Mouse (Mus musculus) heart, embryonic 14.5 days (tissue): Measurements from ENCODE around the gene Gm26938. TPM values are rescaled to one million over a fixed set of nuclear protein-coding genes. Genes with fewer than 3 reads are reported as not detected.

Experiments used
- ATAC-seq: fragments of 200-750 bp; cut with Nextera tagmentation; 2 replicates; pipeline ENCODE4 v1.8.0; 2017; ENCODE audit warnings: low read depth, moderate TSS enrichment; ENCODE audit not compliant: insufficient number of reproducible peaks, insufficient read depth, low FRiP score
- H3K27ac ChIP-seq, 2 experiments: fragments of 200-500 bp in 1 of 2; fragments of 300-500 bp in 1 of 2; sonication (generic) in 1 of 2; replicated peaks in 1 of 2; 2 replicates each; pipeline ENCODE4 v1.5.1; 2012 to 2014; ENCODE audit warnings: low read depth in 2 of 2, low read length in 2 of 2, control low read depth in 1 of 2, mild to moderate bottlenecking in 1 of 2, mixed read lengths in 1 of 2; ENCODE audit not compliant: control insufficient read depth in 1 of 2, insufficient read depth in 1 of 2
- H3K27me3 ChIP-seq: fragments of 300-500 bp; sonication (generic); 2 replicates; pipeline ENCODE4 v1.6.1; 2014; ENCODE audit warnings: mild to moderate bottlenecking, low read length, control low read depth; ENCODE audit not compliant: control insufficient read depth, insufficient read depth
- H3K36me3 ChIP-seq: fragments of 300-500 bp; sonication (generic); 2 replicates; pipeline ENCODE4 v1.6.1; 2014; ENCODE audit warnings: mild to moderate bottlenecking, control low read depth, low read length, mixed read lengths; ENCODE audit not compliant: control insufficient read depth, insufficient read depth
- H3K4me1 ChIP-seq, 2 experiments: fragments of 200-500 bp in 1 of 2; fragments of 300-500 bp in 1 of 2; sonication (generic) in 1 of 2; 2 replicates each; pipeline ENCODE4 v1.6.1; 2012 to 2014; ENCODE audit warnings: low read length in 2 of 2, control low read depth in 1 of 2, mixed read lengths in 1 of 2; ENCODE audit not compliant: control insufficient read depth in 2 of 2, insufficient read depth in 2 of 2
- H3K4me2 ChIP-seq: fragments of 300-500 bp; sonication (generic); 2 replicates; pipeline ENCODE4 v1.6.1; 2014; ENCODE audit warnings: mild to moderate bottlenecking, low read length
- H3K4me3 ChIP-seq, 2 experiments: fragments of 200-500 bp in 1 of 2; fragments of 300-500 bp in 1 of 2; sonication (generic) in 1 of 2; 2 replicates each; pipeline ENCODE4 v1.5.1; 2012 to 2014; ENCODE audit warnings: low read length in 2 of 2, mild to moderate bottlenecking in 2 of 2, control low read depth in 1 of 2, low read depth in 1 of 2, moderate library complexity in 1 of 2; ENCODE audit not compliant: control insufficient read depth in 1 of 2, insufficient read depth in 1 of 2
- H3K9ac ChIP-seq: fragments of 300-500 bp; sonication (generic); 2 replicates; pipeline ENCODE4 v1.6.1; 2014; ENCODE audit warnings: mild to moderate bottlenecking, low read length
- H3K9me3 ChIP-seq: fragments of 300-500 bp; sonication (generic); 2 replicates; pipeline ENCODE4 v1.6.1; 2016; ENCODE audit warnings: low read length, control low read depth; ENCODE audit not compliant: control insufficient read depth
- WGBS: fragments of 180-500 bp; shearing (Covaris S2); extraction: QIAGEN DNeasy Blood & Tissue Kit; methylation state at CpG from one replicate; pipeline ENCODE4 v1.1.7; 2014; 5-methylcytosine and 5-hydroxymethylcytosine counted together
- polyA plus RNA-seq: library from polyadenylated mRNA; unstranded; fragments of >200 nt; fragmentation: Nextera tagmentation; extraction: Ambion mirVana; gene quantifications from 2 replicates; pipeline ENCODE4 v1.2.1, GENCODE M21; 2014

The Gm26938 gene
- polyA plus RNA-seq: not detected in 2 replicates

DNA sequence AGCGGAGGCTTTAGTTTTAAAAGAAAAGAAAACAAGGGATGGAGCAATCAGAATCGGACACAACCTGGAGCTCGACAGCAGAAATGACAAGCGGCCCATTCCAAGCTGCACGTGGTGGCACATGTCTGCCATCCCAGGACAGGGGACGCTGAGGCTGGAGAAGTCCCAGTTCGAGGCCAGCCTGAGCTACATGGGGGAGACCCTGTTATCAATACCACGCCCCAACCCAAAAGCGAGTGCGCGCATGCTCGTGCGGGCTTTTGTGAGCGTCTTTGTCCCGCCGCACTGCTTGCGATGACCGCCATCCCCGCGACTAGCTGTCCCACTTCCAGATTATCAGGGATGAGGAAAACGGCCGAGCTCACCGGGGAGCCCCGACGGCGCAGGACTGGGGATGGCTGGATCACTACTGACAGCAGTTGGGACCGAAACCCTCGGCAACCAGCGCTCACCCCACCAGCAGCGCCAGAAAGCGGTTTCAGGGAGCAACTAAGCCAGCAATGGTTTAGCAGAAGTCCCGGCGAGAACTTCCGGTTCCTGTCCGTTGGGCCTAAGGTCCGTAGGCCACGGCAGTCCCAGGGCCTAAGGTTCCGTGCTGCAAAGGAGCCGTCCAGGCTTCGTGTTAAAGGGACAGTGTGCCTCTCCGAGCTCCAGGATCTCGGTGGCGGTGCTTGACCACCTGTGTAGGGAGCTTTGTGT is at the start of gene Gm26938, which contains the start of gene Psmg3:
Gene Gm26938 (minus strand): TSS at position 51 of the 699 bp plus-strand sequence.
Gene Psmg3 (minus strand): TSS at position 529 of the 699 bp plus-strand sequence.
- WGBS: under 1% methylated on average over 43 of the region's 43 CpGs
- peak; percentile 72 for ATAC-seq
- Histone ChIP-seq H3K9ac (peak within 1 kb of the TSS; percentile 92), H3K4me2 (peak within 1 kb of the TSS; percentile 91), H3K4me1 (peaks cover 7 to 10% of the 10 kb centered on the region in 2 experiments), H3K27ac (peak within 1 kb of the TSS; percentile 60 to 68), H3K4me3 (peak within 1 kb of the TSS; percentile 83 to 100), H3K9me3 (no peaks in the 10 kb centered on the region), H3K36me3 (peaks cover 29% of the 10 kb centered on the region), H3K27me3 (no peaks in the 10 kb centered on the region)

DNA sequence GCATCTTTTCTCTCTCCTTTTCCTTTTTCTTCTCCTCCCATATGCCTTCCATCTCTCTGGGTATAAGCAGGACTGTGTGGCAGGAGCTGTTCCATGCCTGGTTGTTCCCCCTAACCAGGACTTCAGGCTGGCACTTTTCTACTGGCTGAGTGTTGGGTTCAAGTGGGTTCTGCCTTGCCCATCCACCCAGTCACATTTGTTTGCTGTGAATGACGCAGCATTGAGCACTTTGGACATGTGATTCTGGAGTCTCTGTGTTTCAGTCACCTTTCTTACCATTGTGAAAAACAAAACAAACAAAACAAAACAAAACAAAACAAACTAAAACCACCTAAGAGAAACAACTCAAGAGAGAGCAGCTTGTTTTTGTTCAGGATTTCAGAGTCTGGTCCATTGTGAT is 45.3 kb upstream of the Gm26938 start:
- H3K27ac ChIP-seq: no peak overlapping the region
- H3K9ac ChIP-seq: no peak overlapping the region
- H3K4me2 ChIP-seq: no peak overlapping the region
- H3K36me3 ChIP-seq: no peaks in the 10 kb centered on the region
- WGBS: 85% methylated on average over 1 of the region's 1 CpGs
- no peak overlapping the region for H3K4me3 ChIP-seq
- peaks cover 2 to 6% of the 10 kb centered on the region in 2 experiments; a peak in 3 of 4 replicates for H3K4me1 ChIP-seq
- no peaks in the 10 kb centered on the region for H3K9me3 ChIP-seq
- ATAC-seq: no peak
- H3K27me3 ChIP-seq: no peaks in the 10 kb centered on the region

DNA sequence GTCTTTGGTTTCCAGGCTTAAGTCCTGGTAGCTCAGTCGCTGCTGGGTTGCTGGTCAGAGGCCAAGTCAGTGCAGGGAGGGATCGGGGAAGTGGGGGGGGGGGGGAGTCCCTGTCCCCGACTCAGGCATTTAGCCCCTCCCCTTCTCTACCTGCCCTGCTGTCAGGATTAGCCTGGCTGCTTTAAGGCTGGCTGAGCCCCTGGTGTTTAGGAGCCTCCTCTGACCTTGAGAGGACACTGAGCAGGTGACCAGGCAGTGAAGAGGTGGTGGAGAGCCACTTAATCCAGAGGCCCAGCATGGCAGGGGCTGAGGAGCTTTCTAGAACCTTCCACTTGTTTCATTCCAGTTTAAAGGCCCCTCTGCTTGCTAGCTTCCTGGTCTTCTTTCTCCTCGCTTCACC is 44.7 kb upstream of the Gm26938 start:
- 18% methylated on average over 4 of the region's 4 CpGs for WGBS
- H3K4me3 ChIP-seq: no peak overlapping the region
- no peaks in the 10 kb centered on the region for H3K9me3 ChIP-seq
- no peak overlapping the region for H3K9ac ChIP-seq
- no peak overlapping the region for H3K27ac ChIP-seq
- H3K36me3 ChIP-seq: no peaks in the 10 kb centered on the region
- H3K4me2 ChIP-seq: no peak overlapping the region
- H3K4me1 ChIP-seq: peaks cover 2 to 6% of the 10 kb centered on the region in 2 experiments; a peak in 3 of 4 replicates
- no peak for ATAC-seq
- H3K27me3 ChIP-seq: no peaks in the 10 kb centered on the region

DNA sequence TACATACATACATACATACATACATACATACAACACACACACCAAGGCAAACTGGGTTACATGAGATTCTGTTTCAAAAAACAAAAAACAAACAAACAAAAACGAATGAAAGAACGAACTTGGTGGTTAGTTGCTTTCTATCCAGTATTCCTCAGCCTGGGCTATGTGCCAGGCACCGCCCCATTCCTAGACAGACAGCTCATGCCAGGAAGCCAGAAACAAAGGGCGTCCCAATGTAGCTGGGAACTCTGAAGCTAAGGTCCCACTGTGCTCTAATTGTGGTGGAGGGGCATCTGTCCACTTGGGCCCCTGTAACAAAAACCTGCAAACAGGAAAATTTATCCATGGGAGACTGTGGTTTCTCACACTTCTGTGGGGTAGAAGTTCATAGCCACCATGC is 36.6 kb upstream of the Gm26938 start:
- Histone ChIP-seq H3K4me2 (no peak overlapping the region), H3K4me1 (no peaks in the 10 kb centered on the region), H3K36me3 (no peaks in the 10 kb centered on the region), H3K9ac (no peak overlapping the region), H3K27ac (no peak overlapping the region), H3K4me3 (no peak overlapping the region), H3K9me3 (no peaks in the 10 kb centered on the region), H3K27me3 (peaks cover 7% of the 10 kb centered on the region; the same call in 1 of the 2 replicates)
- 38% methylated on average over 4 of the region's 4 CpGs for WGBS
- ATAC-seq: peak; percentile 57; the same call in 1 of the 2 replicates

DNA sequence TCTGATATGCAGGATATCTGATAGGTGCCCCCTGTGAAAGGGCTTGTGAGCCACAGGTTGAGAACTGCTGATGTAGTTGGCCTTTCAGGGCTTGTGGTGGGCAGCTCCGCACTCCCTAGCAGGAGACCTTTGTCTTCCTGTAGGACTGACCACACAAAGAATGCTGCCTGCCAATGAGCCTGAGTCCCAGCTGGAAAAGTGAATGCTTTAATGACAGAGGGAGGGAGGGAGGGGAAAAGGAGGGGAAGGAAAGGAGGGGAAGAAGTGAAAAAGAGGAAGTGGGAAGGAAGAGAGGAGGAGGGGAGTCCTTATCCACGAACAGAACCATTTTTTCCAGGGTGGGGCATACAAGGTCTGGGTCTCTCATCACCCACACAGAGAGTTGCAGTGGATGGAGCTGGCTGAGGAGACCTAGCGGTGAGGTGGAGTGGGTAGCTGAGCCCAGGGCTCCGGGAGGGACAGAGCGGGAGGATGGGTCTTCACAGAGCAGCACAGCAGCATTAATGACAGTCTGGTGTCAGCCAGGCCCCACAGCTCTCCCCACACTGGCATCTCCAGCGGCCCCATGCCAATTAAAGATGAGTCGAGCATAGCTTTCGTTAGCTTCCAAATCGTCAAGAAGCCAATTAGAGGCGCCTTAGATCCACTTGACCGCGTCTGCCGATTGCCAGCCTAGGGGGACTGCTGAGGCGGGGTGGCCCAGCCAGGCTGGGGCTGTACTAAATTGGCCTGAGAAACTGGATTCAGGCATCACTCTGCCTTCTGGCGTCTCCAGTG is 34.3 kb upstream of the Gm26938 start:
- WGBS: 58% methylated on average over 15 of the region's 15 CpGs
- no peaks in the 10 kb centered on the region for H3K36me3 ChIP-seq
- no peak for ATAC-seq
- H3K4me2 ChIP-seq: no peak overlapping the region
- no peak overlapping the region for H3K4me3 ChIP-seq
- H3K9ac ChIP-seq: no peak overlapping the region
- no peaks in the 10 kb centered on the region for H3K4me1 ChIP-seq
- H3K9me3 ChIP-seq: no peaks in the 10 kb centered on the region
- no peak overlapping the region for H3K27ac ChIP-seq
- H3K27me3 ChIP-seq: peaks cover 7% of the 10 kb centered on the region; the same call in 1 of the 2 replicates

DNA sequence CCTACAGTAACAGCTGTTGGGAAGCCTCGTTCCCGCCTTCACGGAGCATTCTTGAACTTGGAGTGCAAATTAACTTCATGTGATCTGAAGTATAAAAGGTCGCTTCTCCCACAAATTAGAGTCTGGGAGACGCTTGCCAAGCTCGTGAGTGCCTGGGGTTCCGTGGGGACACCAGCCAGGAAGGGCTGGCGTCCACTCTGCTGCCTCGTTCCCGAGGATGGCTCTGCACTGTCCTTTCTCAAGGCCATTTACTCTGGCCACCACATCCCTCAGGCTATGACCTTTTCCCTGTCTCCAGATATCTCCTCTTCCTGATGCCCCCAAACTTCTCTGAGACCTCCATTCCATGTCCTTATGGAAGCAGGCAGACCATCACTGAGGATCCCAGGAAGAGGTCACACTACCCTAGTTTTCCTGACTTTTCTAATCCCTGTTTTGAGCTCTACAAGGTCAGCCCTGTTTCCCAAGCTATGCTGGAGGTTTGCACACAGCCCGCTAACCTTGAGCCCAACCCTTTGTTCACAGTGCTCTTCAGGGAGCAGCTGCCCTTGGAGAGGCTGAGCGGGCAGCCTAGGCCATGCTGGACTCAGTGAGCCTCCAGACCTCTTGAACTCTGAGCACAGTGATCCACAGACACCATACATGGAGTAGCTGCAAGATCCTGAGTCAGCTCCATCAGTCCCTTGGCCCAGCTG is 23.6 kb upstream of the Gm26938 start:
- no peak overlapping the region for H3K4me2 ChIP-seq
- no peak for ATAC-seq
- peaks cover 0 to 4% of the 10 kb centered on the region in 2 experiments; a peak in 1 of 4 replicates for H3K4me1 ChIP-seq
- H3K9ac ChIP-seq: no peak overlapping the region
- H3K27me3 ChIP-seq: no peaks in the 10 kb centered on the region
- WGBS: 75% methylated on average over 12 of the region's 12 CpGs
- H3K4me3 ChIP-seq: no peak overlapping the region
- H3K9me3 ChIP-seq: 0 out of 2 replicates have a peak, but pooled peaks cover 3% of the 10 kb centered on the region
- H3K36me3 ChIP-seq: no peaks in the 10 kb centered on the region
- no peak overlapping the region for H3K27ac ChIP-seq

DNA sequence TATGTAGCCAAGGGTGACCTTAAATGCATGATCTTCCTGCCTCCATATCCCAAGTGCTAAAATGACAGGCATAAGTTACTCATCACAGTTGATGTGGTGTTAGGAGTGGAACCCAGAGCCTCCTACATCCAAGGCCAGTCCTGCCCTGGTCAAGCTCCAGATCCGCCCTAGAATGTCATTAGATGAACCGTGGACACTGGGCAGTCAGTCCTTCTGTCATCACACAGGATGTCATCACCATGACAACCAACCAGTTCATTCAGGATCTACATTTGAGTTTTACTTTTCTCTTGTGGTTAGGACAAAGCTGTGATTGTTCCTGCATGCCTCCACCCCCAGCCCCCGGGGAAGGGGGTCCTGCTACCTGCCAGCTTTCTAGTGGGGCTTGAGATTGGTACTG is 12.9 kb upstream of the Gm26938 start:
- ATAC-seq: no peak
- H3K36me3 ChIP-seq: no peaks in the 10 kb centered on the region

More for the DNA sequence above, 12.9 kb upstream of the Gm26938 start:
- Histone ChIP-seq H3K4me1 (no peaks in the 10 kb centered on the region), H3K4me3 (no peak overlapping the region), H3K4me2 (no peak overlapping the region), H3K9ac (no peak overlapping the region), H3K27me3 (peaks cover 3% of the 10 kb centered on the region), H3K27ac (no peak overlapping the region), H3K9me3 (0 out of 2 replicates have a peak, but pooled peaks cover under 1% of the 10 kb centered on the region)
- 34% methylated on average over 3 of the region's 3 CpGs for WGBS
